Mouse (Mus musculus) megakaryocyte, adult 5-6 weeks (primary cell): ENCODE results near the gene Srcap. TPM values are rescaled to one million over a fixed set of nuclear protein-coding genes. Genes with fewer than 3 reads are reported as not detected.
"Not testable (repeated sequence)": the region's sequence is repeated elsewhere in the genome, so short reads cannot be mapped to it uniquely, and the experiment has no call there.

Experiments used
- ATAC-seq: 2 replicates; pipeline ENCODE4 v1.8.0; 2016; ENCODE audit warnings: mild to moderate bottlenecking, inconsistent platforms; ENCODE audit not compliant: poor library complexity, severe bottlenecking
- total RNA-seq, 2 experiments: library from RNA; stranded (forward) in 1 of 2; stranded (reverse) in 1 of 2; fragments of 153-499, 151-499 nt in 1 of 2; fragments of 221-1000, 200-1000 nt in 1 of 2; gene quantifications; 2 replicates each; pipeline versions ENCODE4 v1.2.3 to v1.2.4; 2015 to 2017

Srcap gene
- total RNA-seq (2015), result 53.0 and 57.0 TPM in 2 replicates
- total RNA-seq (2017), result 15.8 and 21.1 TPM in 2 replicates

DNA sequence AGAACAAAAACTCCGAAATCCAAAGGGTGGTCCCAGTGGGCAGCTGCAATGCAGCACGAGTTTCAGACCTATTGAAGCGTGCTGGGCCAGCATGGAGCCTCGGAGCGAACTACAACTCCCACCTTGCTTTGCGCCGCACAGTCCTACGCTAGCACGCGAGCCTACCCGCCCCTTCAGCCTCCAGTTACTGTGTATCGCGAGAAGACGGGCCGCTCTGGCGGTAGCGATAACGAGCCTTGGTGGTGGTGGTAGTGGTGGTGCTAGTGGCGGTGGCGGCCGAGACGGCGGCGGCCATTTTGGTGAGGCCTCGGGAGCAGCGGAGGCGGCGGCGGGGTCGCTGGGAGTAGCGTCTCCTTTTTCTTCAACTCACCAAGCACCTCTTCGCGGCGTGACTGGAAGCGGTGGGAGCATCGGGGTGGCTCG is at the start of gene Srcap:
Gene Srcap, plus strand, starts transcription at position 176 of the 423 bp plus-strand sequence.
- peak; percentile 98 for ATAC-seq

GRCm38 (mm10) chr7:127465191-127465590 is 46.6 kb upstream of the Srcap start:
- ATAC-seq, result no peak

- not testable (repeated sequence) for ATAC-seq
Measured at GRCm38 (mm10) chr7:127465670-127466069, 46.1 kb upstream of the Srcap start.

DNA sequence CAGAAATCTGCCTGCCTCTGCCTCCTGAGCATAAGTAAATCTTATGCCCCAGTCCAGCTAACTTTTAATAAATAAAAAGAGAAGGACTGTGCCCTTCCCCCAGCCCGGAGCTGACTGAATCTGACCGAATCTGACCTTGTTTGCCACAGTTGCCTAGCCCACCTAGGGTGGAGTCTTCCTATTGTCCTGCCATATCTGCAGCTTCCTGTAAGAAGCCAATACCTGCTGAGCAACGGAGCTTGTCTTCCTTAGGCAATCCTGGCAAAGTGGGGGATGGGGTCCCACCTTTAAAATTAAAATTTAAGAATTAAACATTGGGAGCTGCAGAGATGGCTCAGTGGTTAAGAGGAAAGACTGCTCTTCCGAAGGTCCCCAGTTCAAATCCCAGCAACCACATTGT is 45.2 kb upstream of the Srcap start:
- ATAC-seq, result no peak

DNA sequence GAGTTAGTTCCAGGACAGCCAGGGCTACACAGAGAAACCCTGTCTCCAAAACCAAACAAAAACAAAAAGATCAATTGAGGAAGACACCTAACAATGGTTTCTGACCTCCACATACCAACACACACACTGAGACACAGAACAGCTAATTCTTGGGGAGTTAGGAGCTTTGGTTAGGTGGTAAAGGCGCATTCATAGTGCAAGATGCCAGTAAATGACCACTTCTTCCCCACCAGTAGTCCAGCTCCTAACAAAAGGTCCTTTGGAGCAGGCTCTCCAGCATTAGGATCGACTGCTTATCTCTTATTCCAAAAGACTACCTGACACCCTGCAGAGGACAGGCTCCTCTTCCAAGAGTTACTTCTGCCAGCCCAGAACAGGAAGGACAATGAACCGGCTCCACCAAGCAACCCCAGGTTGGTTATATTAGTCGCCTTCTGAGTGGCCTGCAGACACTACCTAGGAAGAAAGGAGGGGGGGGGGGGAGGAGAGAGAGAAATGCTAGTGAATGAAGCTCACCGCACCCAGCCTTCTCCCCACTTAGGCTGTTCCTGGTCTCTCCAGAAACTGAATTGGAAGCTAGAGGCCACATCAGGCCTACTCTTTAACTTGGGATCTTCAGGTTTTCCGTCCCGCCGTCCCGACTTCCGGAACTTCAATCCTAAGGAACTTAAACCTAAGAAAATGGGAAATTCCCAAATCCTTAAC is 41.6 kb upstream of the Srcap start:
- peak; percentile 20 for ATAC-seq

GRCm38 (mm10) chr7:127470743-127471645 is 40.8 kb upstream of the Srcap start:
- ATAC-seq, result peak; percentile 87

DNA sequence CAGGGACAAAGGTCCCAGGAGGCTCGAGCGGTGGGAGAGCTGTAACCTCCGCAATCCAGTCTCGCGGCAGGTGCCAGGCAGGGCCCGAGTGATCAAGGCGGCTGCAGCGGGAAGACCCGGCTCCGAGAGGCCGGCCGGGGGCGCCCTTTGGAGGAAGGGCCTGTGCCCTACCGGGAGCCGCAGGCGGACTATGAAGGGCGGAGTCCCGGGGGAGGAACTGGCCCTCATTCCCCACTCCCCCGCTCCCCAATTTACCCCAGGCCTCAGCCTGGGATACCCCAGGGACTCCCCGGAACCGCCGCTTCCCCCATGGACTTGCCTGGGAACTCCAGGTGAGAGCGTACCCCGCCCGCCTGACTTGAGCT is 40.2 kb upstream of the Srcap start:
- ATAC-seq, result peak; percentile 47

DNA sequence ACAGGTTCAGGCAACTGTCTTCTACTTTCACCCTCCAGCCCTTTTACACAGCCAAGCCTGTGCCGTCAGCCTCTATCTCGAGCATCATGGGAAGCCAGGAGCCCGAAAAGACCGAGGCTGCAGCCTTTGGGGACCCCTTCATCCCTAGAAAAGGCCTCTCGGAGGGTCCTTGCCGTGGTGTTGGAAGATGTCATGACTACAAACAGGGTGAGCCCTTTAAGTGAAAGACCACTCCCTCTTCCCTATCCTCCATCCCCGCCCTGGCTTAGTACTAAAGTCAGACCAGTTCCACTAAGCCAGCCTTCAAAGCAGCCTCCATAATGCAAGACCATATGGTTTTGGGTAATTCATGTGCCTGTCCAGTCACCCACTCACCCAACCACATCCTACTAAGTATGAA is 39.7 kb upstream of the Srcap start:
- no peak for ATAC-seq

GRCm38 (mm10) chr7:127473705-127474104 is 38.1 kb upstream of the Srcap start:
- no peak for ATAC-seq

- no peak for ATAC-seq
Measured at GRCm38 (mm10) chr7:127474378-127475070, 37.3 kb upstream of the Srcap start.

GRCm38 (mm10) chr7:127475186-127475740 is 36.5 kb upstream of the Srcap start:
- ATAC-seq, result no peak

DNA sequence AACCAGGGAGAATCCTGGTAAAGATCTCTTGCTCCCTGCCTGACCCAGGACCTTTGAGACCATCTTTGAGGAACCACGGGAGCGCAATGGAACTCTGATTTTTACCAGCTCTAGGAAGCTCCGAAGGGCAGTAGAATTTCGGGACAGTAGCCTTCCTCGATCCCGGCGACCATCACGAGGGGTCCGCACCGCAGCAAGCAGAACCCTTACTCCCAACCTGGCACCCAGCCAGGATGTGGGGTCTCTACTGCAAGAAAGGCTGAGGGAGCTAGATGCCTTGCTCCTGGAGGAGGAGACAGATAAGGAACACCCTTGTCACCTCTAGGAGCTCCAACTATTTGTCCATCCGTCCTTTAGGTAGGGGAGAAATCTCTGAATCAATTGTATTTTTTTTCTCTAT is 35.4 kb upstream of the Srcap start:
- ATAC-seq, result no peak

DNA sequence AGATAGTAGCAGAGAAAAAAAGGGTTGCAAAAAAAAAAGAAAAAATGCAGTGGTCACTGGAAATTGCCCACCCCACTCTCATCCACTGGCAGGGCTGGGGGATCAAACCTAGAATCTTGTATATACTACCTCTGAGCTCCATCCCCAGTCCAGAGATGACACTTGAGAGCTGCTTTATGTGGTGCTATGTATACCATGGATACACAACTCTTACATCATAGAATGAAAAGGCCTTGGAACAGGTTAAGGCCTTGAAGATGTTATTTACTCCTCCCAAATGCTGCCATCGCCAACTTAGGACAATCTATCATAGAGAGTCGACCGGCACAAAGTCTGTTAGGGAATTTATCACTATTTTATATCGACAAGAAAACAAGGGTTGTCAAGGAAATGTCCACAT is 34.9 kb upstream of the Srcap start:
- ATAC-seq, result no peak

DNA sequence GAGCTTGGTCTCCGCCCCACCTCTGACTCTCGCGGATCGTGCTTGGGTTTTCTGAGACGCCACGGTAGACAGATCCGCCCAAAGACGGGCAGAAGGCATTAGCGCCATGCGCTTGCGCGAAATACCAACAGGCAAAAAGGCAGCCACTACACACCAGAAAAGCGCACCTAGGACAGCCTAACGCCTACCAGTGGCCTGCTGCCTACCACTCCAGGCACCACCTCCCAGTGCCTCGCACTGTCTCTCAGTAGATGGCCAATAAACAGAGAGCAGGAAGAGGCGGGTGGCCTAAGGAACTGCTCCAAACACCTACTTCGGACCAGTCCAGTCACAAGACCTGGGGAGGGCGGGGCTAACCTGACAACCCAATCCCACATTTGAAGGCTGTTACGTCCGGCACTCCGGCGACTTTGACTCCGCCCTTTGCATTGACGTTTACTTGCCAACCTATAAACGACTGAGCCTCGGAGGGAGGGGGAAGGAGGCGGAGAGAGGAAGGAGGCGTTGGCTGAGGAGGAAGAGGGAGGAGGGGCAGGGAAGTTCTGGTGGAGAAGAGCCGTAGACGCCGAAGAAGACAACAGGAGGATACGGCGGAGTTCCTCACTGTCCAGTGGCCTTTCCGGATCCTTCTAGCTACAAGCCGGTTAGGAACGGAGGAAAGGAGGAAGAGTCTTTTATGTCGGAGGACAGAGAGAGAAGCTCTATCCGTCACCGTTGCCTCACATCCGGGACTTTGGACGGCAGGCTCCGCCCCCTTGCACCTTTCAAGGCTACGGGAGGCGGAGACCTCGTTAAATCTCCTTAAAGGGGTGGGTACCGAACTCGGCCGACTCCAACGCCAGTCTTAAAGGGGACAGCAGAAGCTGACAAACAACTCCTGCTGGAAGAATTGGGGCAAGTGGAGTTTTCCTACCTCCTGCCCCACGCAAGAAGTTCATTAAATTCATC is 33.8 kb upstream of the Srcap start:
- ATAC-seq, result peak; percentile 78

- ATAC-seq, result peak; percentile 49
Measured at GRCm38 (mm10) chr7:127478635-127479317, 33.0 kb upstream of the Srcap start, which contains the start of gene Fbrs. Gene Fbrs (plus strand): TSS chr7:127479199.

GRCm38 (mm10) chr7:127479318-127480225 is 32.2 kb upstream of the Srcap start:
- ATAC-seq, result no peak

DNA sequence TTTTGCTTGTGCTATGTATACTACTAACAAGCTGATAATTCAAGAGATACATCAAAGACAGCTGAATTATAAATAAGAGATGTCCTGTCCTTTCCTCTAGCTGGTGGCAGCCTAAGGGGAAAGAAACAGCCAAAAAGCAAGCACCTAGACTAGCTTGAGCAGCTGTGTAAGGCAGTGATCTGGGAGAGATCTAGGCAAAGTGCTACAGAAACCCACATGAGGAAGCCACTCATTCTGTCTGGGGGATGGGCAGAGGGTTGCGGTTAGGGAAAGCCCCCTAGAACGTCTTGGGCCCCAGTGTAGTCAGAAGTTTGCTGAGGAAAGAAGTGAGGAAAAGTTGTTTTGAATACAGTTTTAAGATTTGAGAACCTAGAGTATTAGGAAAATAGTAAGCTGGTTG is 31.5 kb upstream of the Srcap start:
- ATAC-seq, result no peak

DNA sequence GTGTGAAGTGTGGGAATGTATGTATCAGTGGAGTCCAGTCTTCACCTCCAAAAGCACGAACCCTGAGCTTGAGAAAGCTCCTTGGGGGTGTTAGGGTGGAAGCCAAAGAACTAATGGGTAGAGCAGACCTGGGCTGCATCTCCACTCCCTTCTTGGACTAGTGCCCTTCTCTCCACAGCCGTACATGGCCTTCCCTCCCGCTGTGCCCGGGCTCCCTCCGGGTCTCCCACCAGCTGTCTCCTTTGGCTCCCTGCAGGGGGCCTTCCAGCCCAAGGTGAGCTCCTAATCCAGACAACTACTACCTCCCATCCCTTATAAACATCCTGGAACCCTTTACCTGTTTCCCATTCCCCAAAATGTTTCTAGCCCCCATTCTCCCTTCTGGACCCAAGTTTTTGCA is 26.4 kb upstream of the Srcap start:
- ATAC-seq, result no peak
